Comparison of ENCODE assay signal across 9 mouse cellular contexts in the genomic region with DNA sequence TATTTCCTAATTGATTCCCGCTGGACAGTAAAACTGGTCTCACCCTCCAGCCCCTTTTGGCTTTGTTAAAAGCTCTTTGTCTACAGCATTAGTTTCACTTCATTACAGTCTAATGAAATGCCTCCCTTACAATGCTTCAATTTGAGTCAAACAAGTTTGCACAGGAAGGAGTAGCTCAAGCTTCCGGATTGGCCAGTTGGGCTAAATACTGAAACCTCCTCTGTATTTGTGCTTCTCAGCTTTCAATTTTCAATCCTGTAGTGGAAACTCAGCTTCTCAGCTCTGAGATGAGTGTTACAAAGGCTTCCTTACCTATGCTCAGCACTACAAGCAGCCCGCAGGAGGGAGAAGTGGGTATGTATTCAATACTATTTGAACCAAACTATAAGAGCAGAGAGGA. TPM values are rescaled to one million over a fixed set of nuclear protein-coding genes. Genes with fewer than 3 reads are reported as not detected.
DNase-seq lines count a peak whose midpoint lies in the region; ATAC-seq and TF ChIP-seq lines count a peak whose summit lies in the region.
"Had no signal": no experiment of that assay in that cellular context is flagged by ENCODE, and none has a peak within 500 bp of the region (broad histone marks: within the 10 kb centered on the region; RNA-seq: fewer than 3 reads in every experiment).

No protein-coding gene starts in this region.

- no peak for TF ChIP-seq CTCF in lung, embryonic 14.5 days (IDR thresholded peaks at IDR 0.05; ENCODE audit: low read depth)

- DNase-seq in lung, embryonic 14.5 days = peak; percentile 56
- DNase-seq in lung, postnatal 4 days = no peak
- peak; percentile 87 for DNase-seq in embryonic facial prominence, embryonic 14.5 days (ENCODE audit: low spot score)
- DNase-seq in retina, postnatal 1 day = peak; percentile 92
- DNase-seq in cerebellum, postnatal 36 days = no peak
- no peak for DNase-seq in left cerebral cortex, adult 11 months (ENCODE audit: low spot score)

- H3K4me3 ChIP-seq in lung, embryonic 14.5 days (ENCODE audit: low read depth, low read length) = no peak overlapping the region
- H3K4me3 ChIP-seq in embryonic facial prominence, embryonic 14.5 days (ENCODE audit: low read depth, low read length) = peak overlapping the region; percentile 5; the same call in 1 of the 2 replicates
- no peak overlapping the region for H3K4me3 ChIP-seq in limb, embryonic 13.5 days
- H3K4me3 ChIP-seq: heart, embryonic 10.5 days had no signal

- H3K27me3 ChIP-seq in lung, embryonic 14.5 days (ENCODE audit: insufficient read depth, low read length) = no peaks in the 10 kb centered on the region
- no peaks in the 10 kb centered on the region for H3K27me3 ChIP-seq in embryonic facial prominence, embryonic 14.5 days (replicated peaks; ENCODE audit: control insufficient read depth, insufficient read depth, low read length)
- no peaks in the 10 kb centered on the region for H3K27me3 ChIP-seq in limb, embryonic 13.5 days

- H3K9ac ChIP-seq in lung, embryonic 14.5 days = no peak overlapping the region
- 0 out of 2 replicates have a peak overlapping the region, but pooled peaks have one; percentile 32 for H3K9ac ChIP-seq in embryonic facial prominence, embryonic 14.5 days (ENCODE audit: low read depth, low read length)
- H3K9ac ChIP-seq in limb, embryonic 13.5 days = no peak overlapping the region

- peak overlapping the region; percentile 13; the same call in 1 of the 2 replicates for H3K4me2 ChIP-seq in lung, embryonic 14.5 days
- peak overlapping the region; percentile 39 for H3K4me2 ChIP-seq in embryonic facial prominence, embryonic 14.5 days (ENCODE audit: low read depth, low read length)
- H3K4me2 ChIP-seq in limb, embryonic 13.5 days (replicated peaks) = no peak overlapping the region

- H3K36me3 ChIP-seq in lung, embryonic 14.5 days (ENCODE audit: insufficient read depth) = no peaks in the 10 kb centered on the region
- H3K36me3 ChIP-seq in embryonic facial prominence, embryonic 14.5 days (ENCODE audit: control insufficient read depth, insufficient read depth, low read length) = no peaks in the 10 kb centered on the region
- no peaks in the 10 kb centered on the region for H3K36me3 ChIP-seq in limb, embryonic 13.5 days
- H3K36me3 ChIP-seq: heart, embryonic 10.5 days had no signal

- no peaks in the 10 kb centered on the region for H3K9me3 ChIP-seq in lung, embryonic 14.5 days (ENCODE audit: low read depth, low read length)
- H3K9me3 ChIP-seq in embryonic facial prominence, embryonic 14.5 days (ENCODE audit: control insufficient read depth, low read length) = no peaks in the 10 kb centered on the region
- no peaks in the 10 kb centered on the region for H3K9me3 ChIP-seq in limb, embryonic 13.5 days
- H3K9me3 ChIP-seq: heart, embryonic 10.5 days had no signal

- WGBS in lung, embryonic 14.5 days = 60% methylated on average over 3 of the region's 3 CpGs
- WGBS in embryonic facial prominence, embryonic 14.5 days = 22% methylated on average over 3 of the region's 3 CpGs
- WGBS in limb, embryonic 13.5 days = 58% methylated on average over 3 of the region's 3 CpGs

- ATAC-seq in lung, embryonic 14.5 days (ENCODE audit: insufficient read depth) = peak; percentile 47; the same call in 1 of the 2 replicates
- peak; percentile 92 for ATAC-seq in embryonic facial prominence, embryonic 14.5 days (ENCODE audit: low read depth)
- ATAC-seq in limb, embryonic 13.5 days (ENCODE audit: low FRiP score, low read depth) = no peak
- ATAC-seq in cerebellum, adult (ENCODE audit: insufficient number of reproducible peaks, low FRiP score, low TSS enrichment) = no peak

- H3K27ac ChIP-seq in lung, embryonic 14.5 days (ENCODE audit: low read depth) = peak overlapping the region; percentile 66
- peak overlapping the region; percentile 78 for H3K27ac ChIP-seq in embryonic facial prominence, embryonic 14.5 days (replicated peaks; ENCODE audit: low read depth, low read length)
- peak overlapping the region; percentile 39; the same call in 1 of the 2 replicates for H3K27ac ChIP-seq in limb, embryonic 13.5 days
- H3K27ac ChIP-seq: heart, embryonic 10.5 days had no signal

- no peaks in the 10 kb centered on the region for H3K4me1 ChIP-seq in lung, embryonic 14.5 days (ENCODE audit: insufficient read depth)
- H3K4me1 ChIP-seq in embryonic facial prominence, embryonic 14.5 days (ENCODE audit: control insufficient read depth, insufficient read depth, low read length) = 0 out of 2 replicates have a peak, but pooled peaks cover 3% of the 10 kb centered on the region
- H3K4me1 ChIP-seq in limb, embryonic 13.5 days = 0 out of 2 replicates have a peak, but pooled peaks cover 6% of the 10 kb centered on the region

RNA-seq across cellular contexts. Expression of gene Klrb1f, which starts 52.9 kb away (rescaled TPM):
- polyA plus RNA-seq in lung, embryonic 14.5 days (2014; fragmentation: Nextera tagmentation; extraction: Ambion mirVana) = 0.21 and 0.47 TPM in 2 replicates
- polyA plus RNA-seq in embryonic facial prominence, embryonic 14.5 days (2014; fragmentation: Nextera tagmentation; extraction: Ambion mirVana) = 0.51 and 0.80 TPM in 2 replicates
- polyA plus RNA-seq in limb, embryonic 13.5 days (2015; fragmentation: Nextera tagmentation; extraction: Ambion mirVana) = 0.19 TPM in 1 of 2 replicates, not detected in the other
- polyA plus RNA-seq: heart, embryonic 10.5 days had no signal

RNA-seq across cellular contexts. Expression of gene Clec2g, which starts 58.6 kb away (rescaled TPM):
- polyA plus RNA-seq in lung, embryonic 14.5 days (2014; fragmentation: Nextera tagmentation; extraction: Ambion mirVana) = not detected in 2 replicates
- 1.1 and 1.4 TPM in 2 replicates for polyA plus RNA-seq in embryonic facial prominence, embryonic 14.5 days (2014; fragmentation: Nextera tagmentation; extraction: Ambion mirVana)
- not detected in 2 replicates for polyA plus RNA-seq in limb, embryonic 13.5 days (2015; fragmentation: Nextera tagmentation; extraction: Ambion mirVana)
- polyA plus RNA-seq: heart, embryonic 10.5 days had no signal

Comparison
In these comparisons a context has a peak if more than half of its experiments do, and no peak if none do; other contexts are left out.
1. DNase-seq: peak in lung, embryonic 14.5 days (single experiment), embryonic facial prominence, embryonic 14.5 days (single experiment) and retina, postnatal 1 day (single experiment); none in lung, postnatal 4 days (0 of 2), cerebellum, postnatal 36 days (0 of 2) and left cerebral cortex, adult 11 months (single experiment).
2. ATAC-seq: peak in lung, embryonic 14.5 days (single experiment) and embryonic facial prominence, embryonic 14.5 days (single experiment); none in limb, embryonic 13.5 days (single experiment) and cerebellum, adult (single experiment).
3. Peak in every context shown above with its lines, with median percentiles within 50 percentile points of each other: H3K27ac ChIP-seq.